Mouse (Mus musculus) neural tube, embryonic 14.5 days (tissue): ENCODE data around the gene Mtcl1. TPM values are rescaled to one million over a fixed set of nuclear protein-coding genes. Genes with fewer than 3 reads are reported as not detected.

ENCODE experiments used
- ATAC-seq: fragments of 200-750 bp; cut with Nextera tagmentation; 2 replicates; pipeline ENCODE4 v1.8.0; 2017; ENCODE audit warnings: low read depth, mild to moderate bottlenecking, moderate TSS enrichment, moderate library complexity
- H3K27ac ChIP-seq: fragments of 300-500 bp; sonication (generic); 2 replicates; pipeline ENCODE4 v1.5.1; 2014; ENCODE audit warnings: low read depth, mild to moderate bottlenecking, control low read depth, low read length, moderate library complexity, mixed read lengths
- H3K27me3 ChIP-seq: fragments of 300-500 bp; sonication (generic); 2 replicates; pipeline ENCODE4 v1.6.1; 2014; ENCODE audit warnings: low read length; ENCODE audit not compliant: control insufficient read depth, insufficient read depth
- H3K36me3 ChIP-seq: fragments of 300-500 bp; sonication (generic); 2 replicates; pipeline ENCODE4 v1.6.1; 2014; ENCODE audit warnings: low read length, mixed read lengths; ENCODE audit not compliant: control insufficient read depth, insufficient read depth
- H3K4me1 ChIP-seq: fragments of 300-500 bp; sonication (generic); 2 replicates; pipeline ENCODE4 v1.6.1; 2014; ENCODE audit warnings: low read length; ENCODE audit not compliant: control insufficient read depth, insufficient read depth
- H3K4me2 ChIP-seq: fragments of 300-500 bp; sonication (generic); 2 replicates; pipeline ENCODE4 v1.6.1; 2014; ENCODE audit warnings: mild to moderate bottlenecking, low read depth, low read length, control low read depth
- H3K4me3 ChIP-seq: fragments of 300-500 bp; sonication (generic); 2 replicates; pipeline ENCODE4 v1.5.1; 2014; ENCODE audit warnings: low read depth, low read length, control low read depth, mixed read lengths
- H3K9ac ChIP-seq: fragments of 300-500 bp; sonication (generic); replicated peaks from 2 replicates; pipeline ENCODE4 v1.6.1; 2014; ENCODE audit warnings: low read depth, mild to moderate bottlenecking, control low read depth, low read length, mixed read lengths
- H3K9me3 ChIP-seq: fragments of 300-500 bp; sonication (generic); 2 replicates; pipeline ENCODE4 v1.6.1; 2016; ENCODE audit warnings: low read length; ENCODE audit not compliant: control insufficient read depth
- WGBS: fragments of 180-500 bp; shearing (Covaris S2); extraction: QIAGEN DNeasy Blood & Tissue Kit; methylation state at CpG from one replicate; pipeline ENCODE4 v1.1.7; 2014; 5-methylcytosine and 5-hydroxymethylcytosine counted together
- polyA plus RNA-seq: library from polyadenylated mRNA; unstranded; fragments of >200 nt; fragmentation: Nextera tagmentation; extraction: Ambion mirVana; gene quantifications from 2 replicates; pipeline ENCODE4 v1.2.1, GENCODE M21; 2014

Gene Mtcl1
- polyA plus RNA-seq, 1 experiment from 2014 or later, result 33.4 TPM

DNA sequence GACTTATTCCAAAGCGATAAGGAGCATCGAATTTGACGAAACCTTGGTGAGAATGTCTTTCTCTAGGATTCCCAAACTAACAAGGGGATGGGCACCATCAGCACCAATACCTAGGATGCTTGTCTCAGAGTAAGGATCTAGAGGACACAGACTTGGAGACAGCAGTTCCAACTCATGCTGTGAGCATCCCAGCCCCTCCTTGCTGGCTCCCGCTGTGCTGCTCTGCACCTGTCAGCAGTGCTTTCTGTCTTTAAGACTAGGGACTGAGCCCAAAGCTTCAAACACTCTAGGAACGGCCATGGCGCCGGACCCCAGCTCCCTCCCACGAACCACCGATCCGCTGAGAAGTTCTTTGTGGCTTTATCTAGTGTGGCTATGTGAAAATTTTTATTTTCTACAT, 114.0 kb downstream of the Mtcl1 start:
- Histone ChIP-seq H3K36me3 (0 out of 2 replicates have a peak, but pooled peaks cover 4% of the 10 kb centered on the region), H3K4me3 (no peak overlapping the region), H3K9me3 (no peaks in the 10 kb centered on the region), H3K27me3 (no peaks in the 10 kb centered on the region), H3K27ac (no peak overlapping the region), H3K9ac (no peak overlapping the region), H3K4me1 (no peaks in the 10 kb centered on the region), H3K4me2 (no peak overlapping the region)
- 91% methylated on average over 10 of the region's 10 CpGs for WGBS
- no peak for ATAC-seq

- ATAC-seq, result no peak
- no peaks in the 10 kb centered on the region for H3K27me3 ChIP-seq
- H3K4me1 ChIP-seq, result no peaks in the 10 kb centered on the region
- 0 out of 2 replicates have a peak, but pooled peaks cover 4% of the 10 kb centered on the region for H3K36me3 ChIP-seq
- no peak overlapping the region for H3K4me3 ChIP-seq
- H3K27ac ChIP-seq, result no peak overlapping the region
- H3K4me2 ChIP-seq, result no peak overlapping the region
- WGBS, result 66% methylated on average over 4 of the region's 4 CpGs
- H3K9ac ChIP-seq, result no peak overlapping the region
- no peaks in the 10 kb centered on the region for H3K9me3 ChIP-seq
Observed at GRCm38 (mm10) chr17:66334894-66335293, 114.7 kb downstream of the Mtcl1 start.

DNA sequence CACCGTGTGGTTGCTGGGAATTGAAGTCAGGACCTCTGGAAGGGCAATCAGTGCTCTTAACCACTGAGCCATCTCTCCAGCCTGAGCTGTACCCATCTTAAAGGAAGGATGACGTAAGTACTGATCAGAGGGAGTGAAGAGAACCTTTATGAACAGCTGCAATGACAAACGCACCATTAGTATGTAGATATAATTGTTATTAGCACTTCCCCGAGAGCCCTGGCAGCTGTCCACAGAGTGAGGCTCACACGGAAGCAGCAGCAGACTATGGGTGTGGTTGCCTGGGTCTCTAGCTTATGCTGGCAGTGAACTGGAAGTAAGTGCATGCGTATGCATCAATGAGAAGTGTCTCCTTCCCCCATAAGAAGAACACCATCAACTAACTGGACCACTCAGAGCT, 118.3 kb downstream of the Mtcl1 start:
- peaks cover 2% of the 10 kb centered on the region; the same call in 1 of the 2 replicates for H3K4me1 ChIP-seq
- H3K27me3 ChIP-seq, result no peaks in the 10 kb centered on the region
- H3K9ac ChIP-seq, result no peak overlapping the region
- H3K36me3 ChIP-seq, result no peaks in the 10 kb centered on the region
- ATAC-seq, result no peak; the same call in 1 of the 2 replicates
- no peak overlapping the region for H3K27ac ChIP-seq
- H3K4me2 ChIP-seq, result no peak overlapping the region
- no peak overlapping the region for H3K4me3 ChIP-seq
- WGBS, result 55% methylated on average over 6 of the region's 6 CpGs
- no peaks in the 10 kb centered on the region for H3K9me3 ChIP-seq

DNA sequence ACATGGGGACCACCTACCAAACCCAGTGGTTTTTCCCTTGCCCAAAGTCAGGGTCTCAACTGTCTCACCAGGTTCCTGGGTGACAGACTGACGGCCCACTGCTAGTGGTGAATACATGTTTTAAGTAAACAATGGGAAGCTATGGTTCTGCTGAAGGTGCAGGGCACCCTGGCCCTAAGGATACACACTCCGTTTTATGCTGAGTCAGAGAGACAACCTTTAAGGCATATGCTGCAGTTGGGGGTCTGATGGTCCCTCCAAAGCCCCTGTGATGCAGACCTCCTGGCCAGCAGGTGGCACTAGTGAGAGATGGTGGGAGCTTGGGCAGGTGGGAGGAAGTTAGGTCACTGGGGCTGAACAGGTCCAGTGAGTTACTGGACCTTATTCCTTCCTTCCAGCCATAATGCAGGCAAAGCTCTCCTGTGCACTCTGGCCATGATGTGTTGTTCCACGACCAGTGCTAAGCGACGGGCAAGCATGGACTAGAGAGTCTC, 123.0 kb downstream of the Mtcl1 start:
- no peaks in the 10 kb centered on the region for H3K9me3 ChIP-seq
- no peaks in the 10 kb centered on the region for H3K27me3 ChIP-seq
- H3K36me3 ChIP-seq, result no peaks in the 10 kb centered on the region
- H3K4me2 ChIP-seq, result no peak overlapping the region
- ATAC-seq, result no peak
- peaks cover 7% of the 10 kb centered on the region; the same call in 1 of the 2 replicates for H3K4me1 ChIP-seq
- WGBS, result 91% methylated on average over 5 of the region's 5 CpGs
- H3K27ac ChIP-seq, result no peak overlapping the region
- H3K9ac ChIP-seq, result no peak overlapping the region
- no peak overlapping the region for H3K4me3 ChIP-seq

DNA sequence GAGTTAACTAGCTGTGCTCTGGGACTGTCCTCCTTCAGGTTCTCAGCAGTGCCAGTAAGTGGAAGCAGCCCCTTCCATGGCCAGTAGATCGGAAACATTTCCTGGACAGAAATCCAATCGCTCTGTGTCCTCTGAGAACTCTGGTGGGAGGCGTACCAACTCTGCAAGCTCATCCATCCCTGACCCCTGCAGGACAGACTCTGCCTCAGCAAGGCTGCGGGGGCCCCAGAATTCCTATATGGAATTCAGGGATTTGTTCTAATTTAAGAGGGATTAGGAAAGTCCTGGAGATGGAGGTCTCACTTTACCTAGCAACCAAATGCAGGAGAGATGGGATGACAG, 123.4 kb downstream of the Mtcl1 start:
- Histone ChIP-seq H3K9me3 (no peaks in the 10 kb centered on the region), H3K27me3 (no peaks in the 10 kb centered on the region), H3K4me1 (peaks cover 7% of the 10 kb centered on the region; the same call in 1 of the 2 replicates), H3K36me3 (no peaks in the 10 kb centered on the region), H3K27ac (no peak overlapping the region), H3K4me2 (no peak overlapping the region), H3K4me3 (no peak overlapping the region), H3K9ac (no peak overlapping the region)
- WGBS, result 71% methylated on average over 4 of the region's 4 CpGs
- ATAC-seq, result no peak

GRCm38 (mm10) chr17:66325440-66326203, 123.9 kb downstream of the Mtcl1 start:
- Histone ChIP-seq H3K9me3 (no peaks in the 10 kb centered on the region), H3K4me2 (peak overlapping the region; percentile 30)
- ATAC-seq, result peak; percentile 93

GRCm38 (mm10) chr17:66324836-66325235, 124.7 kb downstream of the Mtcl1 start:
- Histone ChIP-seq H3K27ac (0 out of 2 replicates have a peak overlapping the region, but pooled peaks have one; percentile 56), H3K4me2 (no peak overlapping the region), H3K4me1 (peaks cover 7% of the 10 kb centered on the region; the same call in 1 of the 2 replicates), H3K27me3 (no peaks in the 10 kb centered on the region), H3K9ac (no peak overlapping the region), H3K9me3 (no peaks in the 10 kb centered on the region), H3K4me3 (no peak overlapping the region), H3K36me3 (no peaks in the 10 kb centered on the region)
- no peak for ATAC-seq
- WGBS, result 80% methylated on average over 3 of the region's 3 CpGs

More at GRCm38 (mm10) chr17:66325440-66326203, 123.9 kb downstream of the Mtcl1 start:
- Histone ChIP-seq H3K36me3 (no peaks in the 10 kb centered on the region), H3K27ac (peak overlapping the region; percentile 56), H3K4me1 (peaks cover 7% of the 10 kb centered on the region; the same call in 1 of the 2 replicates), H3K27me3 (no peaks in the 10 kb centered on the region), H3K4me3 (0 out of 2 replicates have a peak overlapping the region, but pooled peaks have one; percentile 1), H3K9ac (peak overlapping the region; percentile 18)
- WGBS, result 28% methylated on average over 14 of the region's 14 CpGs

DNA sequence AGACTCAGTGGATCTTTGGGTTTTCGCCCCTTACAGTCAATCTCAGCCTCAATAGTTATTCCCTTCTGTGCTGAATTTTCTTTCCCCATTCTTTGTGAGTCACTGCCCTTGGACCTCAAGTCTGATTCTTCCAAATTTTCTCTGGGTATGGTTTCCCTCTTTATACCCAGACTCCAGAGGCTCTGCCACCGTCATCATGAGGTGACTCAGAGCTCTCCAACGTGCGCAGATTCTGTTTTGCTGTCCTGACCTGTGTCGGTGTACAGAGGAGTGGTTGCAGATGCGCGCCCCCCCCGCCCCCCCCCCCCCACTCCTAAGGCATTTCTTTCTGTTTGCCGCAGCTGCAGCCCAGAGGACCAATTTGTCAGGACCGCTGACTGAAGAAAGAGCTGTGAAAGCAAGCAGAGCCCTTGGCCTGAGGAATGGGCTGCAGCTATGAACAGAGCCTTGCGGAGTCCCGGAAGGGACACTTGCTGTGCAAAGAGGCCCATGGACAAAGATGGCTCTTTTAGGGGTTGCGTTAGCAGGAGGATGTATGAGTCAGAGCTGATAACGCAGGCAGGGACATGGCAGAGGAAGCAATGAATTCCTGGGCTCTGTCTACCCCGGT, 126.8 kb downstream of the Mtcl1 start:
- no peak overlapping the region for H3K4me2 ChIP-seq
- H3K4me1 ChIP-seq, result peaks cover 7% of the 10 kb centered on the region; the same call in 1 of the 2 replicates
- WGBS, result 59% methylated on average over 15 of the region's 15 CpGs
- no peak for ATAC-seq
- no peak overlapping the region for H3K27ac ChIP-seq
- no peak overlapping the region for H3K4me3 ChIP-seq
- no peaks in the 10 kb centered on the region for H3K27me3 ChIP-seq
- H3K9me3 ChIP-seq, result no peaks in the 10 kb centered on the region
- no peaks in the 10 kb centered on the region for H3K36me3 ChIP-seq
- H3K9ac ChIP-seq, result no peak overlapping the region

- Histone ChIP-seq H3K9me3 (no peaks in the 10 kb centered on the region), H3K27me3 (no peaks in the 10 kb centered on the region), H3K27ac (no peak overlapping the region), H3K4me3 (no peak overlapping the region), H3K4me1 (peaks cover 7% of the 10 kb centered on the region; the same call in 1 of the 2 replicates), H3K4me2 (no peak overlapping the region), H3K9ac (no peak overlapping the region), H3K36me3 (no peaks in the 10 kb centered on the region)
- no peak for ATAC-seq
- 89% methylated on average over 14 of the region's 14 CpGs for WGBS
Observed at GRCm38 (mm10) chr17:66321933-66322332, 127.6 kb downstream of the Mtcl1 start.
